Mouse (Mus musculus) heart, embryonic 14.5 days (tissue): ENCODE measurements around the gene Ssr2. TPM values are rescaled to one million over a fixed set of nuclear protein-coding genes. Genes with fewer than 3 reads are reported as not detected.
A peak's percentile ranks its signal among the peaks of the same experiment; 100 is the strongest.

Experiments used
- ATAC-seq: fragments of 200-750 bp; cut with Nextera tagmentation; 2 replicates; pipeline ENCODE4 v1.8.0; 2017; ENCODE audit warnings: low read depth, moderate TSS enrichment; ENCODE audit not compliant: insufficient number of reproducible peaks, insufficient read depth, low FRiP score
- H3K27ac ChIP-seq, 2 experiments: fragments of 200-500 bp in 1 of 2; fragments of 300-500 bp in 1 of 2; sonication (generic) in 1 of 2; replicated peaks in 1 of 2; 2 replicates each; pipeline ENCODE4 v1.5.1; 2012 to 2014; ENCODE audit warnings: low read depth in 2 of 2, low read length in 2 of 2, control low read depth in 1 of 2, mild to moderate bottlenecking in 1 of 2, mixed read lengths in 1 of 2; ENCODE audit not compliant: control insufficient read depth in 1 of 2, insufficient read depth in 1 of 2
- H3K27me3 ChIP-seq: fragments of 300-500 bp; sonication (generic); 2 replicates; pipeline ENCODE4 v1.6.1; 2014; ENCODE audit warnings: mild to moderate bottlenecking, low read length, control low read depth; ENCODE audit not compliant: control insufficient read depth, insufficient read depth
- H3K36me3 ChIP-seq: fragments of 300-500 bp; sonication (generic); 2 replicates; pipeline ENCODE4 v1.6.1; 2014; ENCODE audit warnings: mild to moderate bottlenecking, control low read depth, low read length, mixed read lengths; ENCODE audit not compliant: control insufficient read depth, insufficient read depth
- H3K4me1 ChIP-seq, 2 experiments: fragments of 200-500 bp in 1 of 2; fragments of 300-500 bp in 1 of 2; sonication (generic) in 1 of 2; 2 replicates each; pipeline ENCODE4 v1.6.1; 2012 to 2014; ENCODE audit warnings: low read length in 2 of 2, control low read depth in 1 of 2, mixed read lengths in 1 of 2; ENCODE audit not compliant: control insufficient read depth in 2 of 2, insufficient read depth in 2 of 2
- H3K4me2 ChIP-seq: fragments of 300-500 bp; sonication (generic); 2 replicates; pipeline ENCODE4 v1.6.1; 2014; ENCODE audit warnings: mild to moderate bottlenecking, low read length
- H3K4me3 ChIP-seq, 2 experiments: fragments of 200-500 bp in 1 of 2; fragments of 300-500 bp in 1 of 2; sonication (generic) in 1 of 2; 2 replicates each; pipeline ENCODE4 v1.5.1; 2012 to 2014; ENCODE audit warnings: low read length in 2 of 2, mild to moderate bottlenecking in 2 of 2, control low read depth in 1 of 2, low read depth in 1 of 2, moderate library complexity in 1 of 2; ENCODE audit not compliant: control insufficient read depth in 1 of 2, insufficient read depth in 1 of 2
- H3K9ac ChIP-seq: fragments of 300-500 bp; sonication (generic); 2 replicates; pipeline ENCODE4 v1.6.1; 2014; ENCODE audit warnings: mild to moderate bottlenecking, low read length
- H3K9me3 ChIP-seq: fragments of 300-500 bp; sonication (generic); 2 replicates; pipeline ENCODE4 v1.6.1; 2016; ENCODE audit warnings: low read length, control low read depth; ENCODE audit not compliant: control insufficient read depth
- WGBS: fragments of 180-500 bp; shearing (Covaris S2); extraction: QIAGEN DNeasy Blood & Tissue Kit; methylation state at CpG from one replicate; pipeline ENCODE4 v1.1.7; 2014; 5-methylcytosine and 5-hydroxymethylcytosine counted together
- polyA plus RNA-seq: library from polyadenylated mRNA; unstranded; fragments of >200 nt; fragmentation: Nextera tagmentation; extraction: Ambion mirVana; gene quantifications from 2 replicates; pipeline ENCODE4 v1.2.1, GENCODE M21; 2014

Gene Ssr2
- polyA plus RNA-seq, 1 experiment from 2014 or later = 178 TPM

- Histone ChIP-seq H3K36me3 (peaks cover 19% of the 10 kb centered on the region), H3K9ac (peak overlapping the region; percentile 84), H3K4me1 (peaks cover 4 to 20% of the 10 kb centered on the region in 2 experiments), H3K27ac (peak overlapping the region; percentile 93 to 99), H3K27me3 (no peaks in the 10 kb centered on the region), H3K4me3 (peak overlapping the region; percentile 95 to 96), H3K9me3 (no peaks in the 10 kb centered on the region), H3K4me2 (peak overlapping the region; percentile 86)
- 19% methylated on average over 16 of the region's 16 CpGs for WGBS
- ATAC-seq = no peak
Measured at GRCm38 (mm10) chr3:88552082-88552645, 23.5 kb upstream of the Ssr2 start.

GRCm38 (mm10) chr3:88552676-88553524, 22.8 kb upstream of the Ssr2 start, which contains the start of gene Lamtor2:
Lamtor2 (minus strand) TSS chr3:88553074.
- peak within 1 kb of the TSS; percentile 96 for H3K9ac ChIP-seq
- peaks cover 26% of the 10 kb centered on the region for H3K36me3 ChIP-seq
- peak within 1 kb of the TSS; percentile 95 to 96 for H3K4me3 ChIP-seq
- peak within 1 kb of the TSS; percentile 99 for H3K27ac ChIP-seq
- H3K4me2 ChIP-seq = peak within 1 kb of the TSS; percentile 86
- peak; percentile 89 for ATAC-seq
- H3K27me3 ChIP-seq = no peaks in the 10 kb centered on the region
- peaks cover 4 to 20% of the 10 kb centered on the region in 2 experiments for H3K4me1 ChIP-seq
- under 1% methylated on average over 48 of the region's 48 CpGs for WGBS
- no peaks in the 10 kb centered on the region for H3K9me3 ChIP-seq

- Histone ChIP-seq H3K27me3 (no peaks in the 10 kb centered on the region), H3K9me3 (no peaks in the 10 kb centered on the region), H3K4me1 (peaks cover 4 to 20% of the 10 kb centered on the region in 2 experiments), H3K9ac (peak within 1 kb of the TSS; percentile 96), H3K27ac (peak within 1 kb of the TSS; percentile 99), H3K4me3 (peak within 1 kb of the TSS; percentile 95 to 96), H3K4me2 (peak within 1 kb of the TSS; percentile 86), H3K36me3 (peaks cover 32% of the 10 kb centered on the region)
- WGBS = under 1% methylated on average over 30 of the region's 37 CpGs
- peak; percentile 88 for ATAC-seq
Measured at GRCm38 (mm10) chr3:88553525-88553879, 22.2 kb upstream of the Ssr2 start, which contains the start of gene Ubqln4. Ubqln4 (plus strand) TSS chr3:88553758.

- peak overlapping the region; percentile 86 for H3K4me2 ChIP-seq
- H3K36me3 ChIP-seq = peaks cover 37% of the 10 kb centered on the region
- WGBS = 1% methylated on average over 40 of the region's 41 CpGs
- peak overlapping the region; percentile 89 to 99 for H3K27ac ChIP-seq
- peak overlapping the region; percentile 75 to 95 for H3K4me3 ChIP-seq
- no peaks in the 10 kb centered on the region for H3K9me3 ChIP-seq
- peak; percentile 50 for ATAC-seq
- H3K27me3 ChIP-seq = no peaks in the 10 kb centered on the region
- H3K9ac ChIP-seq = peak overlapping the region; percentile 96
- H3K4me1 ChIP-seq = peaks cover 4 to 20% of the 10 kb centered on the region in 2 experiments
Measured at GRCm38 (mm10) chr3:88553880-88554586, 21.6 kb upstream of the Ssr2 start.

GRCm38 (mm10) chr3:88555069-88555605, 20.5 kb upstream of the Ssr2 start:
- WGBS = 92% methylated on average over 5 of the region's 5 CpGs
- no peaks in the 10 kb centered on the region for H3K9me3 ChIP-seq
- no peak overlapping the region for H3K27ac ChIP-seq
- peak overlapping the region; percentile 86; the same call in 1 of the 2 replicates for H3K4me2 ChIP-seq
- H3K9ac ChIP-seq = no peak overlapping the region
- H3K27me3 ChIP-seq = no peaks in the 10 kb centered on the region
- H3K4me1 ChIP-seq = peaks cover 4 to 20% of the 10 kb centered on the region in 2 experiments
- H3K36me3 ChIP-seq = peaks cover 48% of the 10 kb centered on the region
- ATAC-seq = no peak
- no peak overlapping the region for H3K4me3 ChIP-seq

- Histone ChIP-seq H3K4me3 (no peak overlapping the region), H3K4me1 (peaks cover 4 to 20% of the 10 kb centered on the region in 2 experiments), H3K36me3 (peaks cover 54% of the 10 kb centered on the region), H3K9ac (no peak overlapping the region), H3K27ac (no peak overlapping the region), H3K27me3 (no peaks in the 10 kb centered on the region), H3K9me3 (no peaks in the 10 kb centered on the region), H3K4me2 (no peak overlapping the region)
- WGBS = 94% methylated on average over 6 of the region's 6 CpGs
- no peak for ATAC-seq
Measured at GRCm38 (mm10) chr3:88555731-88556130, 19.9 kb upstream of the Ssr2 start.

GRCm38 (mm10) chr3:88556616-88557015, 19.1 kb upstream of the Ssr2 start:
- WGBS = 92% methylated on average over 8 of the region's 8 CpGs
- H3K27ac ChIP-seq = no peak overlapping the region
- no peak overlapping the region for H3K9ac ChIP-seq
- H3K4me3 ChIP-seq = no peak overlapping the region
- ATAC-seq = no peak
- no peak overlapping the region for H3K4me2 ChIP-seq
- no peaks in the 10 kb centered on the region for H3K27me3 ChIP-seq
- H3K4me1 ChIP-seq = peaks cover 3 to 16% of the 10 kb centered on the region in 2 experiments
- H3K36me3 ChIP-seq = peaks cover 63% of the 10 kb centered on the region
- no peaks in the 10 kb centered on the region for H3K9me3 ChIP-seq
